Mouse (Mus musculus) layer of hippocampus, adult 9-11 months (tissue): ENCODE data around the gene Gm11554.
"Not testable (repeated sequence)": the region's sequence is repeated elsewhere in the genome, so short reads cannot be mapped to it uniquely, and the experiment has no call there.

Source experiments
- DNase-seq: peaks from one replicate; pipeline ENCODE4 v3.0.0; 2022

The Gm11554 gene

GRCm38 (mm10) chr11:99804346-99804745, at the start of gene Gm11554:
TSS of gene Gm11554 (minus strand) at chr11:99804446.
- not testable (repeated sequence) for DNase-seq

- no peak for DNase-seq
These were observed 47.3 kb upstream of the Gm11554 start, which contains the start of gene Krtap4-16 for GRCm38 (mm10) chr11:99851508-99851907. TSS of gene Krtap4-16 (minus strand) at chr11:99851608.

DNA sequence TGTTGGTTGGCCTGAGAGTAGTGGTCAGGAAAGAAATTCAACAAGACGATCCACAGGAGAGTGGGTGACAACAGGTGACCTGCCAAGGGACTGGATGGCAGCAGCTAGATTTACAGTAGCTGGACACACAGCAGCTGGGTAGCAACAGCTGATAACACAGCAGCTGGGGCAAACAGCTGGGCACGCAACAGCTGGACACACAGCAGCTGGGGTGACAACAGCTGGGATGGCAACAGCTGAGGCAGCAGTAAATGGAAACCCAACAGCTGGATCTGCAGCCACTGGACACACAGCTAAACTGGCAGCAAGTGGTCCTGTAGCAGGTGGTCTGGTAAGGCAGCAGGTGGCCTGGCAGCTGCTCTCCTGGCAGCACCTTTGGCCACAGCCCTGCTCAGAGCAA, 42.5 kb upstream of the Gm11554 start:
- DNase-seq: no peak

DNA sequence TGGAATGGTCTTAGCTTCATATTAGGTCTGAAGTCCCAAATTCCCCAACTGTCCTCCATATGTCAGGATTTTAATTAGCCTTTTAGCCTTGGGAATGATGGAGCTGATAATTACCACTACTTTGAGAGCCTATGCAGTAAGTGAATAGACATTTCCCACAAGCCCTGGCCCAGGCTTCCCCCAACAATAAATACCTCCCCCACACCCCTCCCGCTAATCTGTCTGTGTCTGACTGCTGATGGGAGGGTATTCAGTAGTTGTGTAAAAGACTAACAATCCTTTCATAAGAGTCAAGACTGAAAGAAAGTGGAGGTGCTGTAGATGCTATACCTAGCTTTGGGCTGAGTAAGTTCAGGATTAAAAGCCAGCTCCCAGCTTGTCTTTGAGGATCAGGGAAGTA, 37.9 kb upstream of the Gm11554 start:
- no peak for DNase-seq

- DNase-seq: no peak
These were observed 33.7 kb upstream of the Gm11554 start, which contains the start of gene 2300003K06Rik for GRCm38 (mm10) chr11:99837966-99838365. TSS of gene 2300003K06Rik (minus strand) at chr11:99838066.

GRCm38 (mm10) chr11:99815566-99815965, 11.3 kb upstream of the Gm11554 start, which contains the start of gene Gm11564:
TSS of gene Gm11564 (minus strand) at chr11:99815666.
- DNase-seq: not testable (repeated sequence)

GRCm38 (mm10) chr11:99809792-99810191, 5.5 kb upstream of the Gm11554 start, which contains the start of gene Krtap4-13:
TSS of gene Krtap4-13 (minus strand) at chr11:99809892.
- DNase-seq: not testable (repeated sequence)

DNA sequence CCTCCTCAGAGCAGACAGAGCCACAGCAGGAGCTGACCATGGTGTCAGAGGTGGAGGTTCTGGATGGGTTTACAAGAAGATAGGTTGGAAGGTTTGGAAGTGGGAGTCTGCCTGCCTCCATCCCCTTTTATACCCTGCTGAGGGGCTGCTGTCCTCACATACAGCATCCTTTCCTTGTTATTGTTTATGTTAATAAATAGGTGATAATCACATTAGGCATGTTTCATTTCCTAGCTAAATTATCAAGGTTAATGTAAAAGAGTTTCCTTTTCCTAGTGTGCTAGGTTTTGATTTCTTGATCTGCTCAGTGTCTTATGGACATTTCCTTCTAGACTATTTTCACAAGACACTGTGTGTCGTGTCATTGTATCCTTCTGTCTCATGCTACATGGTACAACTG, 5.4 kb downstream of the Gm11554 start, which contains the start of gene Gm11569:
TSS of gene Gm11569 (minus strand) at position 101 of the 400 bp plus-strand sequence.
- DNase-seq: not testable (repeated sequence)

- no peak for DNase-seq
These were observed 10.9 kb downstream of the Gm11554 start, which contains the start of gene Gm11596 for GRCm38 (mm10) chr11:99793367-99793766. TSS of gene Gm11596 (minus strand) at chr11:99793467.

DNA sequence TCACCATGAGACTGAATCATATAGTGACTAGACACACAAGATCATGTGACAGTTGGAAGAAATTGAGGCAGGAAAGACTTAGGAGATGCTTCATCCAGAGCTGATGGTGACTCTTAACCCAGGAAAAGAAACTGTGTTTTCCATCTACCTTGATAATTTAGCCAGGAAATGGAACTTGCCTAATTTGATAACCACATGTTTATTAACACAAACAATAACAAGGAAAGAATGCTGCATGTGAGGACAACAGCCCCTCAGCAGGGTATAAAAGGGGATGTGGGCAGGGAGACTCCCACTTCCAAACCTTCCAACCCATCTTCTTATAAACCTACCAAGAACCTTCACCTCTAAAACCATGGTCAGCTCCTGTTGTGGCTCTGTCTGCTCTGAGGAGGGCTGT, 19.3 kb downstream of the Gm11554 start, which contains the start of gene Krtap4-9:
TSS of gene Krtap4-9 (plus strand) at position 301 of the 400 bp plus-strand sequence.
- DNase-seq: not testable (repeated sequence)

- no peak for DNase-seq
These were observed 23.6 kb downstream of the Gm11554 start, which contains the start of gene Krtap4-8 for GRCm38 (mm10) chr11:99780604-99781003. TSS of gene Krtap4-8 (minus strand) at chr11:99780704.

- DNase-seq: no peak
These were observed 25.8 kb downstream of the Gm11554 start for GRCm38 (mm10) chr11:99778401-99778800.

DNA sequence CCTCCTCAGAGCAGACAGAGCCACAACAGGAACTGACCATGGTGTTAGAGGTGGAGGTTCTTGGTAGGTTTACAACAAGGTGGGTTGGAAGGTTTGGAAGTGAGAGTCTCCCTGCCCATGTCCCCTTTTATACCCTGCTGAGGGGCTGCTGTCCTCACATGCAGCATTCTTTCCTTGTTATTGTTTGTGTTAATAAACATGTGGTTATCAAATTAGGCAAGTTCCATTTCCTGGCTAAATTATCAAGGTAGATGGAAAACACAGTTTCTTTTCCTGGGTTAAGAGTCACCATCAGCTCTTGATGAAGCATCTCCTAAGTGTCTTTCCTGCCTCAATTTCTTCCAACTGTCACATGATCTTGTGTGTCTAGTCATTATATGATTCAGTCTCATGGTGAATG, 31.4 kb downstream of the Gm11554 start, which contains the start of gene Gm11595:
TSS of gene Gm11595 (minus strand) at position 101 of the 400 bp plus-strand sequence.
- not testable (repeated sequence) for DNase-seq

GRCm38 (mm10) chr11:99768410-99768809, 35.8 kb downstream of the Gm11554 start:
- DNase-seq: no peak

DNA sequence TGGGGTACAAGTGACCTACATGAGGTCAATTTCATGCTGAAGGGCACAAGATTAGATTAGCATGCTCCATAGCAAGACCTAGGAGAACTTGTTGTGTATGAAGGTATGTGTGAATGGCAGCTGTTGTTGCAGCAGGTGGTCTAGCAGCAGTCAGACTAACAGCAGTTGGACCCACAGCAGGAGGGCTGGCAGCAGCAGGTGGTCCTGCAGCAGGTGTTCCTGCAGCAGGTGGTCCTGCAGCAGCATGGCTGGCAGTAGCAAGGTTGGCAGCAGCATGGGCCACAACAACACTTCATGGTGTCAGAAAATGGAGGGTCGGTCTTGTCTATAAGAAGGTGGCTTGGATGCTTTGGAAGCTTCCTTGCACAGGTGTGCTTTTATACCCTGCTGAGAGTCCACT, 45.4 kb downstream of the Gm11554 start:
- no peak for DNase-seq
